Mouse (Mus musculus) embryonic facial prominence, embryonic 10.5 days (tissue): ENCODE measurements around the gene Adgrg5. TPM values are rescaled to one million over a fixed set of nuclear protein-coding genes. Genes with fewer than 3 reads are reported as not detected.
A peak's percentile ranks its signal among the peaks of the same experiment; 100 is the strongest.

Source experiments
- DNase-seq: peaks from one replicate; pipeline ENCODE4 v3.0.0-alpha.2; 2017; ENCODE audit warnings: low spot score
- H3K27ac ChIP-seq: fragments of 300-500 bp; sonication (generic); replicated peaks from 2 replicates; pipeline ENCODE4 v1.5.1; 2016; ENCODE audit warnings: mild to moderate bottlenecking
- H3K27me3 ChIP-seq: fragments of 300-500 bp; sonication (generic); replicated peaks from 2 replicates; pipeline ENCODE4 v1.6.1; 2016; ENCODE audit warnings: low read depth, mild to moderate bottlenecking; ENCODE audit not compliant: poor library complexity, severe bottlenecking
- H3K36me3 ChIP-seq: fragments of 300-500 bp; sonication (generic); replicated peaks from 2 replicates; pipeline ENCODE4 v1.6.1; 2016; ENCODE audit warnings: mild to moderate bottlenecking, moderate library complexity
- H3K4me1 ChIP-seq: fragments of 300-500 bp; sonication (generic); 2 replicates; pipeline ENCODE4 v1.6.1; 2016
- H3K4me3 ChIP-seq: fragments of 300-500 bp; sonication (generic); 2 replicates; pipeline ENCODE4 v1.5.1; 2016; ENCODE audit warnings: mild to moderate bottlenecking, moderate library complexity
- H3K9me3 ChIP-seq: fragments of 300-500 bp; sonication (generic); 2 replicates; pipeline ENCODE4 v1.6.1; 2016; ENCODE audit warnings: mild to moderate bottlenecking
- WGBS: fragments of 180-500 bp; shearing (Covaris S2); methylation state at CpG from one replicate; pipeline ENCODE4 v1.1.7; 2016; 5-methylcytosine and 5-hydroxymethylcytosine counted together
- polyA plus RNA-seq: library from polyadenylated mRNA; unstranded; fragments of >200 nt; fragmentation: Nextera tagmentation; extraction: Ambion mirVana; gene quantifications from 2 replicates; pipeline ENCODE4 v1.2.1, GENCODE M21; 2016

Gene Adgrg5
- polyA plus RNA-seq, 1 experiment from 2014 or later, result 0.51 TPM

GRCm38 (mm10) chr8:94954368-94954737, 30.9 kb downstream of the Adgrg5 start:
- no peak for DNase-seq
- H3K27me3 ChIP-seq, result no peaks in the 10 kb centered on the region
- 88% methylated on average over 7 of the region's 7 CpGs for WGBS
- H3K4me3 ChIP-seq, result no peak overlapping the region
- no peaks in the 10 kb centered on the region for H3K9me3 ChIP-seq
- H3K4me1 ChIP-seq, result no peaks in the 10 kb centered on the region
- H3K36me3 ChIP-seq, result no peaks in the 10 kb centered on the region
- no peak overlapping the region for H3K27ac ChIP-seq

GRCm38 (mm10) chr8:94954921-94955758, 31.6 kb downstream of the Adgrg5 start:
- H3K4me3 ChIP-seq, result no peak overlapping the region
- H3K36me3 ChIP-seq, result no peaks in the 10 kb centered on the region
- DNase-seq, result peak; percentile 51
- no peaks in the 10 kb centered on the region for H3K9me3 ChIP-seq
- WGBS, result 38% methylated on average over 9 of the region's 9 CpGs
- no peaks in the 10 kb centered on the region for H3K27me3 ChIP-seq
- H3K4me1 ChIP-seq, result no peaks in the 10 kb centered on the region
- H3K27ac ChIP-seq, result no peak overlapping the region

GRCm38 (mm10) chr8:94956078-94956574, 32.6 kb downstream of the Adgrg5 start:
- no peaks in the 10 kb centered on the region for H3K9me3 ChIP-seq
- 83% methylated on average over 1 of the region's 1 CpGs for WGBS

GRCm38 (mm10) chr8:94962201-94962600, 38.7 kb downstream of the Adgrg5 start:
- WGBS, result 90% methylated on average over 1 of the region's 1 CpGs
- DNase-seq, result no peak
- Histone ChIP-seq H3K27ac (no peak overlapping the region), H3K9me3 (no peaks in the 10 kb centered on the region), H3K36me3 (no peaks in the 10 kb centered on the region), H3K4me1 (0 out of 2 replicates have a peak, but pooled peaks cover 3% of the 10 kb centered on the region), H3K4me3 (no peak overlapping the region), H3K27me3 (no peaks in the 10 kb centered on the region)

More at GRCm38 (mm10) chr8:94956078-94956574, 32.6 kb downstream of the Adgrg5 start:
- no peaks in the 10 kb centered on the region for H3K27me3 ChIP-seq
- no peak overlapping the region for H3K4me3 ChIP-seq
- DNase-seq, result no peak
- no peaks in the 10 kb centered on the region for H3K4me1 ChIP-seq
- no peaks in the 10 kb centered on the region for H3K36me3 ChIP-seq
- H3K27ac ChIP-seq, result no peak overlapping the region

GRCm38 (mm10) chr8:94964828-94965227, 41.3 kb downstream of the Adgrg5 start:
- Histone ChIP-seq H3K9me3 (no peaks in the 10 kb centered on the region), H3K27ac (no peak overlapping the region), H3K27me3 (no peaks in the 10 kb centered on the region), H3K4me1 (0 out of 2 replicates have a peak, but pooled peaks cover 3% of the 10 kb centered on the region), H3K4me3 (no peak overlapping the region), H3K36me3 (no peaks in the 10 kb centered on the region)
- no peak for DNase-seq
- WGBS, result 62% methylated on average over 10 of the region's 10 CpGs

GRCm38 (mm10) chr8:94966578-94966977, 43.1 kb downstream of the Adgrg5 start:
- no peaks in the 10 kb centered on the region for H3K27me3 ChIP-seq
- 20% methylated on average over 7 of the region's 7 CpGs for WGBS
- no peak overlapping the region for H3K27ac ChIP-seq
- no peaks in the 10 kb centered on the region for H3K9me3 ChIP-seq
- no peaks in the 10 kb centered on the region for H3K36me3 ChIP-seq
- no peak overlapping the region for H3K4me3 ChIP-seq
- 0 out of 2 replicates have a peak, but pooled peaks cover 3% of the 10 kb centered on the region for H3K4me1 ChIP-seq
- peak; percentile 56 for DNase-seq

- no peaks in the 10 kb centered on the region for H3K9me3 ChIP-seq
- H3K4me3 ChIP-seq, result no peak overlapping the region
- no peak overlapping the region for H3K27ac ChIP-seq
- H3K4me1 ChIP-seq, result 0 out of 2 replicates have a peak, but pooled peaks cover 3% of the 10 kb centered on the region
- no peaks in the 10 kb centered on the region for H3K36me3 ChIP-seq
- WGBS, result 77% methylated on average over 4 of the region's 4 CpGs
- H3K27me3 ChIP-seq, result no peaks in the 10 kb centered on the region
- DNase-seq, result no peak
Observed at GRCm38 (mm10) chr8:94967071-94967470, 43.6 kb downstream of the Adgrg5 start.

- Histone ChIP-seq H3K27me3 (no peaks in the 10 kb centered on the region), H3K9me3 (no peaks in the 10 kb centered on the region), H3K36me3 (no peaks in the 10 kb centered on the region), H3K27ac (no peak overlapping the region), H3K4me1 (0 out of 2 replicates have a peak, but pooled peaks cover 3% of the 10 kb centered on the region), H3K4me3 (no peak overlapping the region)
- no peak for DNase-seq
- 78% methylated on average over 3 of the region's 3 CpGs for WGBS
Observed at GRCm38 (mm10) chr8:94967554-94967953, 44.1 kb downstream of the Adgrg5 start.

- WGBS, result 89% methylated on average over 9 of the region's 9 CpGs
- Histone ChIP-seq H3K4me1 (peaks cover 21% of the 10 kb centered on the region), H3K9me3 (no peaks in the 10 kb centered on the region), H3K27me3 (peaks cover 31% of the 10 kb centered on the region), H3K4me3 (no peak overlapping the region), H3K27ac (no peak overlapping the region), H3K36me3 (no peaks in the 10 kb centered on the region)
- DNase-seq, result no peak
Observed at GRCm38 (mm10) chr8:94973270-94973669, 49.8 kb downstream of the Adgrg5 start.

GRCm38 (mm10) chr8:94973786-94974185, 50.3 kb downstream of the Adgrg5 start:
- WGBS, result 87% methylated on average over 9 of the region's 9 CpGs
- H3K4me3 ChIP-seq, result no peak overlapping the region
- no peak overlapping the region for H3K27ac ChIP-seq
- peaks cover 26% of the 10 kb centered on the region for H3K4me1 ChIP-seq
- no peaks in the 10 kb centered on the region for H3K36me3 ChIP-seq
- H3K9me3 ChIP-seq, result no peaks in the 10 kb centered on the region
- no peak for DNase-seq
- peaks cover 36% of the 10 kb centered on the region for H3K27me3 ChIP-seq

GRCm38 (mm10) chr8:94974467-94975165, 51.1 kb downstream of the Adgrg5 start, which contains the start of gene Adgrg1:
Gene Adgrg1 (plus strand): TSS chr8:94974751.
- WGBS, result 57% methylated on average over 7 of the region's 7 CpGs
- H3K9me3 ChIP-seq, result no peaks in the 10 kb centered on the region
- H3K27me3 ChIP-seq, result peaks cover 42% of the 10 kb centered on the region
- H3K27ac ChIP-seq, result no peak within 1 kb of the TSS
- peaks cover 26% of the 10 kb centered on the region for H3K4me1 ChIP-seq
- DNase-seq, result no peak
- no peaks in the 10 kb centered on the region for H3K36me3 ChIP-seq
- H3K4me3 ChIP-seq, result no peak within 1 kb of the TSS

- Histone ChIP-seq H3K4me3 (peak overlapping the region; percentile 46), H3K27me3 (peaks cover 46% of the 10 kb centered on the region), H3K9me3 (no peaks in the 10 kb centered on the region), H3K4me1 (peaks cover 26% of the 10 kb centered on the region), H3K36me3 (no peaks in the 10 kb centered on the region), H3K27ac (peak overlapping the region; percentile 70)
- peak; percentile 31 for DNase-seq
- 18% methylated on average over 17 of the region's 17 CpGs for whole genome bisulfite sequencing
Observed at GRCm38 (mm10) chr8:94976651-94977417, 53.3 kb downstream of the Adgrg5 start.
